Mouse (Mus musculus): ENCODE measurements at regions not wholly inside any gene's neighbourhood (a gene's known extent, or its start where the extent isn't known, plus 50 kb on each side); places are given as distances from the start of the nearest gene placed in this dataset.
A peak's percentile ranks its signal among the peaks of the same experiment; 100 is the strongest.

GRCm38 (mm10) chr4:142617676-142618075 is 378.5 kb upstream of the Kazn start:
- Histone ChIP-seq H3K36me3 (ENCODE audit: control insufficient read depth, insufficient read depth, low read length) (no peaks in the 10 kb centered on the region), H3K27ac (ENCODE audit: insufficient read depth, low read depth, low read length) (no peak overlapping the region), H3K4me3 (ENCODE audit: insufficient read depth, low read depth, low read length) (no peak overlapping the region), H3K27me3 (replicated peaks; ENCODE audit: control insufficient read depth, insufficient read depth, low read length) (no peaks in the 10 kb centered on the region), H3K4me1 (ENCODE audit: control insufficient read depth, insufficient read depth, low read length) (no peaks in the 10 kb centered on the region)
- WGBS = 71% methylated on average over 5 of the region's 5 CpGs
- peak; percentile 8 for DNase-seq
- TF ChIP-seq POLR2A (IDR thresholded peaks at IDR 0.05; ENCODE audit: low read depth, low read length) (no peak), CTCF (conservative IDR thresholded peaks at IDR 0.05; ENCODE audit: insufficient read depth, insufficient read length, low read depth, low read length) (peak; percentile 43; the same call in 1 of the 2 replicates)

GRCm38 (mm10) chr4:142616901-142617300 is 377.7 kb upstream of the Kazn start:
- H3K4me3 ChIP-seq (ENCODE audit: insufficient read depth, low read depth, low read length) = no peak overlapping the region
- H3K4me1 ChIP-seq (ENCODE audit: control insufficient read depth, insufficient read depth, low read length) = no peaks in the 10 kb centered on the region
- no peak for DNase-seq
- no peak for TF ChIP-seq POLR2A (IDR thresholded peaks at IDR 0.05; ENCODE audit: low read depth, low read length)
- TF ChIP-seq CTCF (conservative IDR thresholded peaks at IDR 0.05; ENCODE audit: insufficient read depth, insufficient read length, low read depth, low read length) = no peak
- H3K36me3 ChIP-seq (ENCODE audit: control insufficient read depth, insufficient read depth, low read length) = no peaks in the 10 kb centered on the region
- no peaks in the 10 kb centered on the region for H3K27me3 ChIP-seq (replicated peaks; ENCODE audit: control insufficient read depth, insufficient read depth, low read length)
- WGBS = 68% methylated on average over 7 of the region's 7 CpGs
- no peak overlapping the region for H3K27ac ChIP-seq (ENCODE audit: insufficient read depth, low read depth, low read length)

DNA sequence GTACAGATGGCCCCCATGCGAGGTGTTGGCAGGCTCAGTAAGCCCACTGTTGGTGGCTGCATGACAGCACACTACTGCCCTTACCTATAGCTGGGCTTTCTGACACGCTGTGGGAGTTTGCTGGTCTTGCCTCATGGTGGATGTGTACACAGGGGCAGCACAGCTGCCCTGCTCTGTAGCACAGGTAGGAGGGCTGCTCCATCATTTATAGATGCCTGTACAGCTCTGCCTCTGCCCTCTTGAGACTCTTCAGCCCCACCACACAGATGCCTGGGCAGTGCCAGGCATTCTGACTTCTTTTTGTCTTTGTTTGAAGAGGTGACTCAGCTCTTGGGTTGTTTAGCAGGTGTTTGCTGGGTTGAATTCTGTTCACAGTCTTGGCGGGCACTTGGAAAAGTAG is 365.9 kb upstream of the Kazn start:
- TF ChIP-seq POLR2A (IDR thresholded peaks at IDR 0.05; ENCODE audit: low read depth, low read length) (no peak), CTCF (conservative IDR thresholded peaks at IDR 0.05; ENCODE audit: insufficient read depth, insufficient read length, low read depth, low read length) (no peak)
- DNase-seq = no peak
- no peak overlapping the region for H3K4me3 ChIP-seq (ENCODE audit: insufficient read depth, low read depth, low read length)
- no peaks in the 10 kb centered on the region for H3K4me1 ChIP-seq (ENCODE audit: control insufficient read depth, insufficient read depth, low read length)
- H3K27ac ChIP-seq (ENCODE audit: insufficient read depth, low read depth, low read length) = no peak overlapping the region
- H3K36me3 ChIP-seq (ENCODE audit: control insufficient read depth, insufficient read depth, low read length) = no peaks in the 10 kb centered on the region
- 83% methylated on average over 3 of the region's 3 CpGs for WGBS
- no peaks in the 10 kb centered on the region for H3K27me3 ChIP-seq (replicated peaks; ENCODE audit: control insufficient read depth, insufficient read depth, low read length)

DNA sequence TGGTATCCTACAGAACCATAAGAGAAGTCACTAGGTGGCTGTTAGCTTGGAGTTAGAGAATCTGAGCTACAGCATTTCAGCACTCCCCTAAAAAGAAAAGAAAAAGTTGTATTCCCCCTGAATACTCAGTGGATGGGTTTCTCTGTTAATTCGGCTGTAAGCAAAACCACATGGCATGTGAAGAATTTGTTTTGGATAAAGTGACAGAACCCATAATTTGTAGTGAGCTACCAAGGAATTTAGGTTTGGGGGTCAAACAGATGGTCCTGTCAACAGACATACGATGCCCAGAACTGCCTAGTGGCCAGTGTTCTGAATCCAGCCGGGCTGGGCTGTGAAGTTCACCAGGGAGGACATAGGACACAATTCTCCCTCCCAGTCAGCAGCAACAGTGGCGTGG is 358.0 kb upstream of the Kazn start:
- no peak overlapping the region for H3K4me3 ChIP-seq (ENCODE audit: insufficient read depth, low read depth, low read length)
- TF ChIP-seq CTCF (conservative IDR thresholded peaks at IDR 0.05; ENCODE audit: insufficient read depth, insufficient read length, low read depth, low read length) (no peak), POLR2A (IDR thresholded peaks at IDR 0.05; ENCODE audit: low read depth, low read length) (no peak)
- H3K27me3 ChIP-seq (replicated peaks; ENCODE audit: control insufficient read depth, insufficient read depth, low read length) = no peaks in the 10 kb centered on the region
- H3K4me1 ChIP-seq (ENCODE audit: control insufficient read depth, insufficient read depth, low read length) = no peaks in the 10 kb centered on the region
- no peaks in the 10 kb centered on the region for H3K36me3 ChIP-seq (ENCODE audit: control insufficient read depth, insufficient read depth, low read length)
- WGBS = 39% methylated on average over 4 of the region's 4 CpGs
- no peak overlapping the region for H3K27ac ChIP-seq (ENCODE audit: insufficient read depth, low read depth, low read length)
- no peak for DNase-seq

- no peak for TF ChIP-seq CTCF (conservative IDR thresholded peaks at IDR 0.05; ENCODE audit: insufficient read depth, insufficient read length, low read depth, low read length)
- no peak overlapping the region for H3K4me3 ChIP-seq (ENCODE audit: insufficient read depth, low read depth, low read length)
- H3K36me3 ChIP-seq (ENCODE audit: control insufficient read depth, insufficient read depth, low read length) = no peaks in the 10 kb centered on the region
- 41% methylated on average over 7 of the region's 7 CpGs for WGBS
- H3K27me3 ChIP-seq (replicated peaks; ENCODE audit: control insufficient read depth, insufficient read depth, low read length) = no peaks in the 10 kb centered on the region
- no peaks in the 10 kb centered on the region for H3K4me1 ChIP-seq (ENCODE audit: control insufficient read depth, insufficient read depth, low read length)
- peak; percentile 38 for DNase-seq
- H3K27ac ChIP-seq (ENCODE audit: insufficient read depth, low read depth, low read length) = no peak overlapping the region
Measured at GRCm38 (mm10) chr4:142589084-142589741, 350.0 kb upstream of the Kazn start.

DNA sequence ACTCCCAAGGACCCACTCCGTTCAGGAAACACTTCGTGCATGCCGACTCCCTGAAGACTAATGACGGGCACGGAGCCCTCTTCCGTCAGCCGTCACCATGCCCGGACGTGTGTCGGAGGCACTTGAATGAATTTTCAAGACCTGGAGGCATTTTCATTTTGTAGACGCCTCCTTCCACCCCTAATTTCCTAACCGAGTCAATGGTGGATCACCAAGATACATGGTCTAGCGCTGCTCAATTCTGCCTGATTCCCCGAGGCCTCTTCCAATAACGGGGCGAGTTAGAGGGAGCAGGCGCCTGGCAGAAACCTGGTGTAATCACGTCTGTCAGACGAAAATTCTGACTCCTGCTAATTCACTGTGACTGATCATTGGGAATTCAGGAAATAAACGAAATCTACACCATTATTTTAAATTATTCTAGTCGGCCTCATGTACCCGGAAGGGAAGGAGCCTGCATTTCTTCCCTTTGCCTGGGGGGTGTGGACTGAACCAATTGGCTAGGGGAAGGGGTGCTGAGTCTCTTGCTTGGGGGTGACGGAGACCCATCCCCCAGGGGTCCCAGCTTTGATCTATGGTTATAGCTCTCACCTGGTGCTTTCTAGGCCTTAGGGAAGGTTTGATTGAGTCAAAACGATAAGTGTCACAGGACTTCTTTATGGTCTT is 349.4 kb upstream of the Kazn start:
- 41% methylated on average over 24 of the region's 24 CpGs for WGBS
- Histone ChIP-seq H3K36me3 (ENCODE audit: control insufficient read depth, insufficient read depth, low read length) (no peaks in the 10 kb centered on the region), H3K27ac (ENCODE audit: insufficient read depth, low read depth, low read length) (no peak overlapping the region), H3K4me3 (ENCODE audit: insufficient read depth, low read depth, low read length) (no peak overlapping the region), H3K27me3 (replicated peaks; ENCODE audit: control insufficient read depth, insufficient read depth, low read length) (no peaks in the 10 kb centered on the region), H3K4me1 (ENCODE audit: control insufficient read depth, insufficient read depth, low read length) (no peaks in the 10 kb centered on the region)
- peak; percentile 10 for DNase-seq
- no peak for TF ChIP-seq POLR2A (IDR thresholded peaks at IDR 0.05; ENCODE audit: low read depth, low read length)
- TF ChIP-seq CTCF (conservative IDR thresholded peaks at IDR 0.05; ENCODE audit: insufficient read depth, insufficient read length, low read depth, low read length) = no peak

DNA sequence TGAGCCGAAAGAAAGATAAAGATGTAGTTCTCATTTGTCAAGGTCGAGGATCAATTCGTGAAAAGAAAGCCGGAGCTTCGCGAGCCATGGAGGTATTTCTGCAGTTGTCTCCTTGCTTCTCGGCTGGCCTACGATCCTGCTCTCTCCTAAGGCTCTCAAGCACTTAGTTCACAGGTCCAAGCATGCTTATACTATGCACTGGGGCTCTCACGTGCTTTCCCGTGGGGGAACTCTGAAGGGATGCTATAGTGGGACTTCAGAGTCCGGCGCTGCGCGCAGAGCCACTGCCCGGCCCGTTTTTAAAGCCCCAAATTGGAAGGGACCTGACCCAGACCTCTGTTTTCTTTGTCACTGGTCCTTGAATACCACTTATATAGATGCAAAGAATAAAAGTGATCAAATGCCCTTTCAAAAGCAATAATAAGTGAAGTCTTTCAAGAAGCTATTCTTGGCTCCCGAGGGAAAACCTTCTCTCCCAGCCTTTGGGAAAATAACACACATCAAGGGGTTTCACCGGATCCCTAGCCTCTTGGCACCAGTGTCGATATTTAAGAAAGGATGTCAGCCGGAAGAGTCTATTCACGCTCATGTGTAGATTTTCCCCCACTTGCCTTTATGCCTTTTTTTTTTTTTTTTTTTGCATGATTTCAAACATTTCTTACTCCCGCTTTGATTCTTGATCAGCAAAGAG is 348.3 kb upstream of the Kazn start:
- Histone ChIP-seq H3K4me3 (ENCODE audit: insufficient read depth, low read depth, low read length) (no peak overlapping the region), H3K27me3 (replicated peaks; ENCODE audit: control insufficient read depth, insufficient read depth, low read length) (no peaks in the 10 kb centered on the region), H3K27ac (ENCODE audit: insufficient read depth, low read depth, low read length) (no peak overlapping the region), H3K36me3 (ENCODE audit: control insufficient read depth, insufficient read depth, low read length) (no peaks in the 10 kb centered on the region), H3K4me1 (ENCODE audit: control insufficient read depth, insufficient read depth, low read length) (no peaks in the 10 kb centered on the region)
- no peak for TF ChIP-seq POLR2A (IDR thresholded peaks at IDR 0.05; ENCODE audit: low read depth, low read length)
- no peak for TF ChIP-seq CTCF (conservative IDR thresholded peaks at IDR 0.05; ENCODE audit: insufficient read depth, insufficient read length, low read depth, low read length)
- 86% methylated on average over 22 of the region's 22 CpGs for WGBS
- no peak for DNase-seq
